Mouse (Mus musculus) C2C12 (cell line): Measurements from ENCODE around the gene Arfgap2. TPM values are rescaled to one million over a fixed set of nuclear protein-coding genes. Genes with fewer than 3 reads are reported as not detected.

Experiments
- H3K27me3 ChIP-seq: one replicate; pipeline ENCODE4 v1.6.1; 2011; ENCODE audit not compliant: control insufficient read depth, insufficient read depth, insufficient read length
- H3K36me3 ChIP-seq: one replicate; pipeline ENCODE4 v1.6.1; 2011; ENCODE audit not compliant: control insufficient read depth, insufficient read depth
- H3K4me3 ChIP-seq: one replicate; pipeline ENCODE4 v1.5.1; 2011; ENCODE audit warnings: mild to moderate bottlenecking, control low read depth; ENCODE audit not compliant: poor library complexity, insufficient read depth, severe bottlenecking
- H3K79me2 ChIP-seq: one replicate; pipeline ENCODE4 v1.6.1; 2011; ENCODE audit not compliant: control insufficient read depth, insufficient read depth
- H3K79me3 ChIP-seq: one replicate; pipeline ENCODE4 v1.6.1; 2011; ENCODE audit warnings: low read depth, control low read depth
- H3ac ChIP-seq: one replicate; pipeline ENCODE3; 2011; ENCODE audit warnings: low read depth; ENCODE audit not compliant: control insufficient read depth, insufficient read length
- CEBPB ChIP-seq: IDR thresholded peaks from one replicate; pipeline ENCODE4 v1.6.1; 2011; ENCODE audit warnings: low read depth, mild to moderate bottlenecking, control low read depth, moderate library complexity
- CTCF ChIP-seq: IDR thresholded peaks from one replicate; pipeline ENCODE4 v1.5.1; 2011; ENCODE audit not compliant: control insufficient read depth, insufficient read depth, insufficient read length
- FOSL1 ChIP-seq: IDR thresholded peaks from one replicate; pipeline ENCODE4 v1.8.0; 2011; ENCODE audit warnings: mild to moderate bottlenecking, low read length; ENCODE audit not compliant: poor library complexity, insufficient read depth, severe bottlenecking
- MAX ChIP-seq: IDR thresholded peaks from one replicate; pipeline ENCODE4 v1.6.1; 2011; ENCODE audit warnings: mild to moderate bottlenecking, control low read depth
- MYOD1 ChIP-seq: IDR thresholded peaks from one replicate; pipeline ENCODE4 v1.6.1; 2011; ENCODE audit warnings: low read depth; ENCODE audit not compliant: control insufficient read depth, insufficient read length
- MYOG ChIP-seq: IDR thresholded peaks from one replicate; pipeline ENCODE4 v1.6.1; 2011; ENCODE audit not compliant: control insufficient read depth, insufficient read length; ENCODE audit errors: extremely low read depth
- USF1 ChIP-seq: IDR thresholded peaks from one replicate; pipeline ENCODE4 v1.6.1; 2011; ENCODE audit warnings: low read depth, mild to moderate bottlenecking, control low read depth, moderate library complexity
- long read RNA-seq, 2 experiments: library from polyadenylated mRNA; unstranded; transcript quantifications; one replicate each; pipeline ENCODE4 v2.0.0; 2019 to 2020
- polyA plus RNA-seq: library from polyadenylated mRNA; unstranded; fragments of >200 nt; fragmentation: generic; extraction: Trizol; gene quantifications from one replicate; pipeline ENCODE4 v1.2.1, GENCODE M21; 2012; ENCODE audit warnings: missing spikeins

The Arfgap2 gene
- polyA plus RNA-seq: 67.5 TPM
- long read RNA-seq, experiment 1, transcript Arfgap2-201 (17 exons, 2,791 nt): minor isoform, 5 of 79 reads
- long read RNA-seq, experiment 1, transcript Arfgap2-202 (16 exons, 3,068 nt): major isoform, 58 of 79 reads
- long read RNA-seq, experiment 1, partial matches to known transcripts: 13 of 79 reads
- long read RNA-seq, experiment 1, other reads (novel, unspliced or antisense): 3 of 79 reads
- long read RNA-seq, experiment 2, transcript Arfgap2-201 (17 exons, 2,791 nt): minor isoform, 95 of 1,050 reads
- long read RNA-seq, experiment 2, transcript Arfgap2-202 (16 exons, 3,068 nt): major isoform, 913 of 1,050 reads
- long read RNA-seq, experiment 2, partial matches to known transcripts: 9 of 1,050 reads
- long read RNA-seq, experiment 2, other reads (novel, unspliced or antisense): 33 of 1,050 reads

- peak within 1 kb of the TSS; percentile 99 for H3K4me3 ChIP-seq
- H3K79me3 ChIP-seq: peaks cover 17% of the 10 kb centered on the region
- H3ac ChIP-seq: peak within 1 kb of the TSS; percentile 95
- peaks cover 43% of the 10 kb centered on the region for H3K79me2 ChIP-seq
- H3K27me3 ChIP-seq: no peaks in the 10 kb centered on the region
- no peak for TF ChIP-seq USF1
- peak; percentile 60 for TF ChIP-seq MAX
- H3K36me3 ChIP-seq: peaks cover 44% of the 10 kb centered on the region
Measured at GRCm38 (mm10) chr2:91264711-91265681, at the start of gene Arfgap2. Gene Arfgap2 (plus strand): TSS chr2:91264974.

- Histone ChIP-seq H3K4me3 (no peak overlapping the region), H3K27me3 (no peaks in the 10 kb centered on the region), H3K36me3 (no peaks in the 10 kb centered on the region), H3K79me2 (no peaks in the 10 kb centered on the region), H3ac (no peak overlapping the region), H3K79me3 (no peaks in the 10 kb centered on the region)
- TF ChIP-seq MAX (no peak), MYOG (no peak), CEBPB (no peak), FOSL1 (no peak)
Measured at GRCm38 (mm10) chr2:91217032-91217431, 47.7 kb upstream of the Arfgap2 start.

GRCm38 (mm10) chr2:91220501-91220900 is 44.3 kb upstream of the Arfgap2 start:
- no peak overlapping the region for H3ac ChIP-seq
- no peak for TF ChIP-seq MYOG

GRCm38 (mm10) chr2:91223614-91224013 is 41.2 kb upstream of the Arfgap2 start:
- no peak overlapping the region for H3K4me3 ChIP-seq
- no peaks in the 10 kb centered on the region for H3K27me3 ChIP-seq
- no peak for TF ChIP-seq USF1
- no peak for TF ChIP-seq MYOD1
- TF ChIP-seq FOSL1: no peak
- TF ChIP-seq MYOG: no peak
- no peak for TF ChIP-seq MAX
- no peak for TF ChIP-seq CTCF
- no peak for TF ChIP-seq CEBPB
- H3K79me3 ChIP-seq: no peaks in the 10 kb centered on the region
- H3ac ChIP-seq: no peak overlapping the region
- H3K79me2 ChIP-seq: no peaks in the 10 kb centered on the region
- H3K36me3 ChIP-seq: no peaks in the 10 kb centered on the region

More at GRCm38 (mm10) chr2:91220501-91220900, 44.3 kb upstream of the Arfgap2 start:
- Histone ChIP-seq H3K27me3 (no peaks in the 10 kb centered on the region), H3K79me3 (no peaks in the 10 kb centered on the region), H3K36me3 (no peaks in the 10 kb centered on the region), H3K4me3 (no peak overlapping the region), H3K79me2 (no peaks in the 10 kb centered on the region)

GRCm38 (mm10) chr2:91229735-91230134 is 35.0 kb upstream of the Arfgap2 start:
- no peaks in the 10 kb centered on the region for H3K36me3 ChIP-seq
- H3ac ChIP-seq: no peak overlapping the region
- TF ChIP-seq CTCF (no peak), MYOD1 (no peak), FOSL1 (no peak), MYOG (no peak), CEBPB (no peak), USF1 (no peak)
- no peaks in the 10 kb centered on the region for H3K79me3 ChIP-seq
- no peak overlapping the region for H3K4me3 ChIP-seq
- no peaks in the 10 kb centered on the region for H3K27me3 ChIP-seq
- no peaks in the 10 kb centered on the region for H3K79me2 ChIP-seq

- Histone ChIP-seq H3K36me3 (no peaks in the 10 kb centered on the region), H3K79me3 (no peaks in the 10 kb centered on the region), H3K27me3 (no peaks in the 10 kb centered on the region), H3K79me2 (no peaks in the 10 kb centered on the region), H3K4me3 (peak within 1 kb of the TSS; percentile 55), H3ac (peak within 1 kb of the TSS; percentile 88)
- TF ChIP-seq USF1 (no peak), MAX (peak; percentile 12)
Measured at GRCm38 (mm10) chr2:91236601-91237510, 27.9 kb upstream of the Arfgap2 start, which contains the start of gene Ddb2. Gene Ddb2 (minus strand): TSS chr2:91236982.
